Mouse (Mus musculus): ENCODE measurements around the gene Ott. TPM values are rescaled to one million over a fixed set of nuclear protein-coding genes. Genes with fewer than 3 reads are reported as not detected.

Gene Ott
- polyA plus RNA-seq (2012; rRNA removed), result not detected in 2 replicates

GRCm38 (mm10) chrX:149073982-149074381 lies at the start of gene Ott:
Gene Ott, plus strand, starts transcription at chrX:149074282.

Other genes starting within 250 kb of the Ott start
- not detected in 2 replicates for gene Luzp4, start 216.6 kb upstream of the Ott start, polyA plus RNA-seq (2012; rRNA removed)
- not detected in 2 replicates for gene Gm15093, start 198.1 kb downstream of the Ott start, polyA plus RNA-seq (2012; rRNA removed)

Measured in stomach, adult 2 months (tissue).